ENCODE assay signal across 22 mouse cellular contexts in the genomic region with DNA sequence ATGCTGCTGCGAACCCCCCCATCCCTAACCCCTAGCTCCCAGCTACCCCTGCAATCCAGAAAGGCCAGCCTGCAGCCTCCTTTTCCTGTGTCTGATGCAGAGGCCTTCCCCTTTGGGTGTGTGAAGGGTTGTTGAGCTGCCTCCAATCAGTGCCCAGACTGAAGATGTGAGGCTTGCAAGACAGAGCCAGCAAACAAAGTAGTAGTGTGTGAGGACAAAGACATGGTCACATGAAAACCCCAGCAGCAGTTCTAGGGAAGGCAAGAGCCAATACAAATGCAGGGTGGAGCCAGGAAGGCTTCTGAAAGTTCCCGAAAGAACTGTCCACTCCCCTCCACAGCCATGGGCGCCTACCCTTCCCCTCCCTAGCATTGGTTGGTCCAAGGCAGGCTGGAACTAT.
A peak's percentile ranks its signal among the peaks of the same experiment; 100 is the strongest.
DNase-seq lines count a peak whose midpoint lies in the region; ATAC-seq lines count a peak whose summit lies in the region.
"Had no signal": no experiment of that assay in that cellular context is flagged by ENCODE, and none has a peak within 500 bp of the region (broad histone marks: within the 10 kb centered on the region; RNA-seq: fewer than 3 reads in every experiment).

No protein-coding gene starts in this region.

- H3K4me3 ChIP-seq in forebrain, embryonic 16.5 days (replicated peaks; ENCODE audit: low read length), result no peak overlapping the region
- H3K4me3 ChIP-seq in forebrain, embryonic 15.5 days, result no peak overlapping the region
- H3K4me3 ChIP-seq in limb, embryonic 13.5 days, result no peak overlapping the region
- no peak overlapping the region for H3K4me3 ChIP-seq in limb, embryonic 10.5 days
- H3K4me3 ChIP-seq in embryonic facial prominence, embryonic 14.5 days (ENCODE audit: low read depth, low read length), result no peak overlapping the region
- H3K4me3 ChIP-seq: heart, embryonic 10.5 days; limb, embryonic 15.5 days; midbrain, embryonic 10.5 days; myocyte had no signal

- no peaks in the 10 kb centered on the region for H3K4me1 ChIP-seq in forebrain, embryonic 16.5 days (replicated peaks; ENCODE audit: control insufficient read depth, insufficient read depth, low read length)
- H3K4me1 ChIP-seq in forebrain, embryonic 15.5 days, result no peaks in the 10 kb centered on the region
- H3K4me1 ChIP-seq in limb, embryonic 13.5 days, result peaks cover 15% of the 10 kb centered on the region
- H3K4me1 ChIP-seq in limb, embryonic 10.5 days, result no peaks in the 10 kb centered on the region
- H3K4me1 ChIP-seq in embryonic facial prominence, embryonic 14.5 days (ENCODE audit: control insufficient read depth, insufficient read depth, low read length), result no peaks in the 10 kb centered on the region
- H3K4me1 ChIP-seq: midbrain, embryonic 10.5 days had no signal

- 0 out of 2 replicates have a peak, but pooled peaks have one; percentile 26 for ATAC-seq in forebrain, embryonic 16.5 days
- ATAC-seq in forebrain, embryonic 15.5 days (replicated peaks), result no peak
- no peak for ATAC-seq in limb, embryonic 13.5 days (ENCODE audit: low FRiP score, low read depth)
- ATAC-seq in embryonic facial prominence, embryonic 14.5 days (ENCODE audit: low read depth), result peak; percentile 30; the same call in 1 of the 2 replicates
- ATAC-seq: inflammation-experienced regulatory T-cells, adult 6 months; liver, postnatal 0 days had no signal

- H3K9ac ChIP-seq in forebrain, embryonic 16.5 days (replicated peaks; ENCODE audit: low read depth, low read length), result no peak overlapping the region
- H3K9ac ChIP-seq in forebrain, embryonic 15.5 days (replicated peaks), result no peak overlapping the region
- peak overlapping the region; percentile 25; the same call in 1 of the 2 replicates for H3K9ac ChIP-seq in limb, embryonic 13.5 days
- no peak overlapping the region for H3K9ac ChIP-seq in embryonic facial prominence, embryonic 14.5 days (ENCODE audit: low read depth, low read length)
- H3K9ac ChIP-seq: limb, embryonic 15.5 days; liver, postnatal 0 days had no signal

- H3K4me2 ChIP-seq in forebrain, embryonic 16.5 days (ENCODE audit: low read length), result no peak overlapping the region
- H3K4me2 ChIP-seq in forebrain, embryonic 15.5 days (replicated peaks), result no peak overlapping the region
- no peak overlapping the region for H3K4me2 ChIP-seq in limb, embryonic 13.5 days (replicated peaks)
- H3K4me2 ChIP-seq in embryonic facial prominence, embryonic 14.5 days (ENCODE audit: low read depth, low read length), result no peak overlapping the region
- H3K4me2 ChIP-seq: limb, embryonic 15.5 days had no signal

- no peak for DNase-seq in limb, embryonic 10.5 days (ENCODE audit: low spot score)
- peak; percentile 53 for DNase-seq in R1 (ENCODE audit: low read depth, low spot score)
- no peak for DNase-seq in embryonic facial prominence, embryonic 14.5 days (ENCODE audit: low spot score)
- no peak for DNase-seq in thymus, postnatal 36 days
- DNase-seq: adrenal gland, adult 2 months; B cell, adult 2 months; cerebellum, adult 11-12 months; heart, postnatal 14 days; kidney, adult 8-10 months; kidney, postnatal 36 days; liver, postnatal 0 days; lung, postnatal 4 days; right cerebral cortex, adult 18-20 months; thymus, adult 18-20 months had no signal

- no peaks in the 10 kb centered on the region for H3K27me3 ChIP-seq in forebrain, embryonic 16.5 days (replicated peaks; ENCODE audit: control insufficient read depth, insufficient read depth, low read length)
- H3K27me3 ChIP-seq in forebrain, embryonic 15.5 days, result no peaks in the 10 kb centered on the region
- H3K27me3 ChIP-seq in limb, embryonic 13.5 days, result no peaks in the 10 kb centered on the region
- H3K27me3 ChIP-seq in limb, embryonic 10.5 days (ENCODE audit: low read depth, poor library complexity, severe bottlenecking), result no peaks in the 10 kb centered on the region
- H3K27me3 ChIP-seq in embryonic facial prominence, embryonic 14.5 days (replicated peaks; ENCODE audit: control insufficient read depth, insufficient read depth, low read length), result no peaks in the 10 kb centered on the region
- H3K27me3 ChIP-seq: limb, embryonic 15.5 days had no signal

- no peaks in the 10 kb centered on the region for H3K9me3 ChIP-seq in forebrain, embryonic 16.5 days (ENCODE audit: control insufficient read depth, low read length)
- no peaks in the 10 kb centered on the region for H3K9me3 ChIP-seq in forebrain, embryonic 15.5 days
- no peaks in the 10 kb centered on the region for H3K9me3 ChIP-seq in limb, embryonic 13.5 days
- H3K9me3 ChIP-seq in limb, embryonic 10.5 days (replicated peaks), result no peaks in the 10 kb centered on the region
- no peaks in the 10 kb centered on the region for H3K9me3 ChIP-seq in embryonic facial prominence, embryonic 14.5 days (ENCODE audit: control insufficient read depth, low read length)
- H3K9me3 ChIP-seq: heart, embryonic 10.5 days; limb, embryonic 15.5 days; midbrain, embryonic 10.5 days had no signal

- WGBS in forebrain, embryonic 16.5 days, result 63% methylated on average over 3 of the region's 3 CpGs
- 68% methylated on average over 3 of the region's 3 CpGs for WGBS in forebrain, embryonic 15.5 days
- 81% methylated on average over 3 of the region's 3 CpGs for WGBS in limb, embryonic 13.5 days
- WGBS in limb, embryonic 10.5 days, result 83% methylated on average over 3 of the region's 3 CpGs
- WGBS in embryonic facial prominence, embryonic 14.5 days, result 67% methylated on average over 3 of the region's 3 CpGs

- no peak overlapping the region for H3K27ac ChIP-seq in forebrain, embryonic 16.5 days (ENCODE audit: low read length)
- no peak overlapping the region for H3K27ac ChIP-seq in forebrain, embryonic 15.5 days (replicated peaks)
- H3K27ac ChIP-seq in limb, embryonic 13.5 days, result no peak overlapping the region
- H3K27ac ChIP-seq in limb, embryonic 10.5 days, result no peak overlapping the region
- no peak overlapping the region for H3K27ac ChIP-seq in embryonic facial prominence, embryonic 14.5 days (replicated peaks; ENCODE audit: low read depth, low read length)
- H3K27ac ChIP-seq: limb, embryonic 15.5 days; midbrain, embryonic 10.5 days had no signal

- 0 out of 2 replicates have a peak, but pooled peaks cover 6% of the 10 kb centered on the region for H3K36me3 ChIP-seq in forebrain, embryonic 16.5 days (ENCODE audit: control insufficient read depth, insufficient read depth)
- H3K36me3 ChIP-seq in forebrain, embryonic 15.5 days, result peaks cover 38% of the 10 kb centered on the region
- peaks cover 32% of the 10 kb centered on the region for H3K36me3 ChIP-seq in limb, embryonic 13.5 days
- H3K36me3 ChIP-seq in limb, embryonic 10.5 days, result peaks cover 35% of the 10 kb centered on the region
- H3K36me3 ChIP-seq in embryonic facial prominence, embryonic 14.5 days (ENCODE audit: control insufficient read depth, insufficient read depth, low read length), result peaks cover 14% of the 10 kb centered on the region; the same call in 1 of the 2 replicates

Comparison
In these comparisons a context has a peak if more than half of its experiments do, and no peak if none do; other contexts are left out.
1. ATAC-seq: peak in forebrain, embryonic 16.5 days (single experiment) and embryonic facial prominence, embryonic 14.5 days (single experiment); none in forebrain, embryonic 15.5 days (single experiment) and limb, embryonic 13.5 days (single experiment).